Mouse (Mus musculus) forebrain, embryonic 10.5 days (tissue): ENCODE results near the gene Fbxo34. TPM values are rescaled to one million over a fixed set of nuclear protein-coding genes. Genes with fewer than 3 reads are reported as not detected.

Source experiments
- DNase-seq: peaks from one replicate; pipeline ENCODE4 v3.0.0-alpha.2; 2017; ENCODE audit warnings: low spot score; ENCODE audit errors: extremely low spot score
- H3K27ac ChIP-seq: fragments of 300-500 bp; sonication (generic); 2 replicates; pipeline ENCODE4 v1.5.1; 2016; ENCODE audit warnings: mild to moderate bottlenecking
- H3K27me3 ChIP-seq: fragments of 300-500 bp; sonication (generic); 2 replicates; pipeline ENCODE4 v1.6.1; 2016; ENCODE audit warnings: mild to moderate bottlenecking; ENCODE audit not compliant: poor library complexity, severe bottlenecking
- H3K36me3 ChIP-seq: fragments of 300-500 bp; sonication (generic); replicated peaks from 2 replicates; pipeline ENCODE4 v1.6.1; 2016; ENCODE audit warnings: mild to moderate bottlenecking, moderate library complexity
- H3K4me1 ChIP-seq: fragments of 300-500 bp; sonication (generic); 2 replicates; pipeline ENCODE4 v1.6.1; 2016
- H3K4me3 ChIP-seq: fragments of 300-500 bp; sonication (generic); 2 replicates; pipeline ENCODE4 v1.5.1; 2016; ENCODE audit warnings: mild to moderate bottlenecking, moderate library complexity
- H3K9me3 ChIP-seq: fragments of 300-500 bp; sonication (generic); 2 replicates; pipeline ENCODE4 v1.6.1; 2016; ENCODE audit warnings: mild to moderate bottlenecking, moderate library complexity
- WGBS: fragments of 180-500 bp; shearing (Covaris S2); methylation state at CpG from one replicate; pipeline ENCODE4 v1.1.7; 2016; 5-methylcytosine and 5-hydroxymethylcytosine counted together
- polyA plus RNA-seq: library from polyadenylated mRNA; unstranded; fragments of >200 nt; fragmentation: Nextera tagmentation; extraction: Ambion mirVana; gene quantifications from 2 replicates; pipeline ENCODE4 v1.2.1, GENCODE M21; 2016

The Fbxo34 gene
- polyA plus RNA-seq, 1 experiment from 2014 or later: 26.5 TPM

GRCm38 (mm10) chr14:47510244-47510643, 60.0 kb downstream of the Fbxo34 start:
- Histone ChIP-seq H3K9me3 (no peaks in the 10 kb centered on the region), H3K27me3 (no peaks in the 10 kb centered on the region), H3K4me1 (peaks cover 3% of the 10 kb centered on the region; the same call in 1 of the 2 replicates), H3K36me3 (peaks cover 3% of the 10 kb centered on the region), H3K4me3 (no peak overlapping the region), H3K27ac (no peak overlapping the region)
- WGBS: 92% methylated on average over 4 of the region's 4 CpGs
- no peak for DNase-seq

GRCm38 (mm10) chr14:47513606-47514005, 63.4 kb downstream of the Fbxo34 start:
- H3K4me3 ChIP-seq: no peak overlapping the region
- no peak for DNase-seq
- H3K9me3 ChIP-seq: no peaks in the 10 kb centered on the region
- peaks cover 3% of the 10 kb centered on the region; the same call in 1 of the 2 replicates for H3K4me1 ChIP-seq
- no peaks in the 10 kb centered on the region for H3K27me3 ChIP-seq
- H3K36me3 ChIP-seq: no peaks in the 10 kb centered on the region
- 97% methylated on average over 3 of the region's 3 CpGs for WGBS
- H3K27ac ChIP-seq: no peak overlapping the region

- no peaks in the 10 kb centered on the region for H3K27me3 ChIP-seq
- no peak overlapping the region for H3K4me3 ChIP-seq
Observed at GRCm38 (mm10) chr14:47514816-47515453, 64.7 kb downstream of the Fbxo34 start.

GRCm38 (mm10) chr14:47515636-47516035, 65.4 kb downstream of the Fbxo34 start:
- no peaks in the 10 kb centered on the region for H3K36me3 ChIP-seq
- peaks cover 3% of the 10 kb centered on the region; the same call in 1 of the 2 replicates for H3K4me1 ChIP-seq
- no peaks in the 10 kb centered on the region for H3K27me3 ChIP-seq
- no peak for DNase-seq
- no peak overlapping the region for H3K4me3 ChIP-seq
- no peak overlapping the region for H3K27ac ChIP-seq
- H3K9me3 ChIP-seq: no peaks in the 10 kb centered on the region
- WGBS: 90% methylated on average over 8 of the region's 8 CpGs

More at GRCm38 (mm10) chr14:47514816-47515453, 64.7 kb downstream of the Fbxo34 start:
- 76% methylated on average over 7 of the region's 7 CpGs for WGBS
- no peak for DNase-seq
- Histone ChIP-seq H3K9me3 (no peaks in the 10 kb centered on the region), H3K36me3 (no peaks in the 10 kb centered on the region), H3K4me1 (peaks cover 3% of the 10 kb centered on the region; the same call in 1 of the 2 replicates), H3K27ac (no peak overlapping the region)

- Histone ChIP-seq H3K9me3 (no peaks in the 10 kb centered on the region), H3K27ac (no peak overlapping the region), H3K27me3 (no peaks in the 10 kb centered on the region), H3K36me3 (no peaks in the 10 kb centered on the region), H3K4me1 (peaks cover 3% of the 10 kb centered on the region; the same call in 1 of the 2 replicates), H3K4me3 (no peak overlapping the region)
- no peak for DNase-seq
- 92% methylated on average over 6 of the region's 6 CpGs for WGBS
Observed at GRCm38 (mm10) chr14:47516755-47517154, 66.5 kb downstream of the Fbxo34 start.

- no peak overlapping the region for H3K27ac ChIP-seq
- H3K4me1 ChIP-seq: no peaks in the 10 kb centered on the region
- DNase-seq: no peak
- no peak overlapping the region for H3K4me3 ChIP-seq
- H3K36me3 ChIP-seq: no peaks in the 10 kb centered on the region
- 92% methylated on average over 6 of the region's 6 CpGs for WGBS
- H3K27me3 ChIP-seq: no peaks in the 10 kb centered on the region
- H3K9me3 ChIP-seq: no peaks in the 10 kb centered on the region
Observed at GRCm38 (mm10) chr14:47518619-47519018, 68.4 kb downstream of the Fbxo34 start.

GRCm38 (mm10) chr14:47520751-47521449, 70.7 kb downstream of the Fbxo34 start:
- WGBS: 87% methylated on average over 13 of the region's 13 CpGs
- Histone ChIP-seq H3K9me3 (no peaks in the 10 kb centered on the region), H3K27ac (no peak overlapping the region)

GRCm38 (mm10) chr14:47521609-47522008, 71.4 kb downstream of the Fbxo34 start:
- 88% methylated on average over 1 of the region's 1 CpGs for WGBS
- no peaks in the 10 kb centered on the region for H3K9me3 ChIP-seq
- no peak overlapping the region for H3K4me3 ChIP-seq
- H3K27ac ChIP-seq: no peak overlapping the region
- DNase-seq: no peak
- H3K27me3 ChIP-seq: no peaks in the 10 kb centered on the region
- H3K36me3 ChIP-seq: no peaks in the 10 kb centered on the region
- no peaks in the 10 kb centered on the region for H3K4me1 ChIP-seq

More at GRCm38 (mm10) chr14:47520751-47521449, 70.7 kb downstream of the Fbxo34 start:
- H3K4me3 ChIP-seq: no peak overlapping the region
- no peaks in the 10 kb centered on the region for H3K36me3 ChIP-seq
- H3K27me3 ChIP-seq: no peaks in the 10 kb centered on the region
- H3K4me1 ChIP-seq: no peaks in the 10 kb centered on the region
- DNase-seq: no peak

GRCm38 (mm10) chr14:47522301-47522700, 72.1 kb downstream of the Fbxo34 start:
- Histone ChIP-seq H3K36me3 (no peaks in the 10 kb centered on the region), H3K27me3 (no peaks in the 10 kb centered on the region), H3K4me3 (no peak overlapping the region), H3K27ac (no peak overlapping the region), H3K9me3 (no peaks in the 10 kb centered on the region), H3K4me1 (no peaks in the 10 kb centered on the region)
- 95% methylated on average over 7 of the region's 7 CpGs for WGBS
- no peak for DNase-seq

- 88% methylated on average over 8 of the region's 8 CpGs for WGBS
- H3K27ac ChIP-seq: no peak overlapping the region
- H3K4me3 ChIP-seq: no peak overlapping the region
Observed at GRCm38 (mm10) chr14:47525374-47525773, 75.2 kb downstream of the Fbxo34 start.

GRCm38 (mm10) chr14:47525861-47526260, 75.6 kb downstream of the Fbxo34 start:
- WGBS: 88% methylated on average over 5 of the region's 5 CpGs
- no peak overlapping the region for H3K4me3 ChIP-seq
- H3K27ac ChIP-seq: no peak overlapping the region
- peaks cover 13% of the 10 kb centered on the region for H3K36me3 ChIP-seq
- DNase-seq: no peak
- no peaks in the 10 kb centered on the region for H3K9me3 ChIP-seq
- no peaks in the 10 kb centered on the region for H3K27me3 ChIP-seq
- no peaks in the 10 kb centered on the region for H3K4me1 ChIP-seq

More at GRCm38 (mm10) chr14:47525374-47525773, 75.2 kb downstream of the Fbxo34 start:
- no peak for DNase-seq
- H3K36me3 ChIP-seq: peaks cover 8% of the 10 kb centered on the region
- no peaks in the 10 kb centered on the region for H3K4me1 ChIP-seq
- H3K27me3 ChIP-seq: no peaks in the 10 kb centered on the region
- H3K9me3 ChIP-seq: no peaks in the 10 kb centered on the region

GRCm38 (mm10) chr14:47527833-47528232, 77.6 kb downstream of the Fbxo34 start:
- WGBS: 87% methylated on average over 2 of the region's 2 CpGs
- H3K9me3 ChIP-seq: no peaks in the 10 kb centered on the region
- DNase-seq: no peak

GRCm38 (mm10) chr14:47528293-47528692, 78.1 kb downstream of the Fbxo34 start:
- no peaks in the 10 kb centered on the region for H3K9me3 ChIP-seq
- WGBS: 83% methylated on average over 3 of the region's 3 CpGs
- peaks cover under 1% of the 10 kb centered on the region; the same call in 1 of the 2 replicates for H3K4me1 ChIP-seq

More at GRCm38 (mm10) chr14:47527833-47528232, 77.6 kb downstream of the Fbxo34 start:
- peaks cover 29% of the 10 kb centered on the region for H3K36me3 ChIP-seq
- no peaks in the 10 kb centered on the region for H3K4me1 ChIP-seq
- H3K27ac ChIP-seq: no peak overlapping the region
- H3K27me3 ChIP-seq: no peaks in the 10 kb centered on the region
- H3K4me3 ChIP-seq: no peak overlapping the region

More at GRCm38 (mm10) chr14:47528293-47528692, 78.1 kb downstream of the Fbxo34 start:
- Histone ChIP-seq H3K27ac (no peak overlapping the region), H3K36me3 (peaks cover 29% of the 10 kb centered on the region), H3K27me3 (no peaks in the 10 kb centered on the region), H3K4me3 (no peak overlapping the region)
- DNase-seq: no peak
